Mouse (Mus musculus) cortical plate, adult 2 months (tissue): ENCODE data around the gene Vmn2r3.
"Not testable (repeated sequence)": the region's sequence is repeated elsewhere in the genome, so short reads cannot be mapped to it uniquely, and the experiment has no call there.

ENCODE experiments used
- CTCF ChIP-seq: fragments of 200-500 bp; IDR thresholded peaks from 2 replicates; pipeline ENCODE4 v1.5.1; 2011; ENCODE audit warnings: mild to moderate bottlenecking, control low read depth, low read length; ENCODE audit not compliant: insufficient read depth; ENCODE audit errors: extremely low read depth
- POLR2A ChIP-seq: fragments of 200-500 bp; IDR thresholded peaks from 2 replicates; pipeline ENCODE4 v1.6.1; 2011; ENCODE audit warnings: mild to moderate bottlenecking, low read length, control low read depth; ENCODE audit not compliant: insufficient read depth; ENCODE audit errors: extremely low read depth

DNA sequence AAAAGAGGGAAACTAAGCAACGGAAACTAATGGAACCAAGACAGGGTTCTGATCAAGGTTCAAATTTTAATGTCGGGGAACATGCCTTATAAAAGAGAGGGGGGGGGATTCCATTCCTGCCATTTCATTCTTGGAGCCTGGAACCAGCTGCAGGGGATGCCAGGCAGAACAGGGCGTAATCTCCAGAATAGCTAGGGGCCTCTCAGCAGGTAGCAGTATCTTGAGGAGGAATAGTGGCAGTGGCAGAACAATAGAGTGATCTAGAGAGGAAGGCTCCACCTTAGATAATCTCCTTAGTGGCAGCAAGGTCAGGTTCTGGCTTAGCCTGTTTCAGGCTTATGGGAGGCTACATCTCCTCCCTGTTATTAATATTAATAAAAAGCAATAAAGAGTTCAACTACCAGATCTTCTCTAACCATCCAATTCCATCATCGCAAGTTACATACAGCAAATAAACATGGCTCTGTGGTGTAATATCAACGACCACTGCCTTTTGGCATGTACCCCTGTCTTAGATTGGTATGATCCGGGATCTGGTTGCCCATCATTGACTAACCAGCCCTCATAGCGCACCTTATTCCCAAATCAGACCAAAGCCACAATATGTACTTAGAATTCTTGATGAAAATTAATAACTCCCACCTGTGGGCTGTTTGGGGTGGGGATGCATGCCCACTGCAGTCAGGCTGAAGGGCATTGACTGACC, 24.3 kb downstream of the Vmn2r3 start:
- TF ChIP-seq POLR2A, CTCF: not testable (repeated sequence)
